Mouse (Mus musculus) heart, embryonic 12.5 days (tissue): ENCODE data around the gene Qtrt1. TPM values are rescaled to one million over a fixed set of nuclear protein-coding genes. Genes with fewer than 3 reads are reported as not detected.
A peak's percentile ranks its signal among the peaks of the same experiment; 100 is the strongest.

Experiments used
- ATAC-seq: fragments of 200-750 bp; cut with Nextera tagmentation; 2 replicates; pipeline ENCODE4 v1.8.0; 2017; ENCODE audit warnings: moderate TSS enrichment, moderate library complexity; ENCODE audit not compliant: insufficient number of reproducible peaks, low FRiP score
- H3K27ac ChIP-seq: fragments of 300-500 bp; sonication (generic); 2 replicates; pipeline ENCODE4 v1.5.1; 2016; ENCODE audit warnings: mild to moderate bottlenecking, moderate library complexity; ENCODE audit not compliant: poor library complexity, severe bottlenecking
- H3K27me3 ChIP-seq: fragments of 300-500 bp; sonication (generic); replicated peaks from 2 replicates; pipeline ENCODE4 v1.6.1; 2016; ENCODE audit warnings: mild to moderate bottlenecking, moderate library complexity
- H3K36me3 ChIP-seq: fragments of 300-500 bp; sonication (generic); 2 replicates; pipeline ENCODE4 v1.6.1; 2016; ENCODE audit warnings: mild to moderate bottlenecking, moderate library complexity
- H3K4me1 ChIP-seq: fragments of 300-500 bp; sonication (generic); replicated peaks from 2 replicates; pipeline ENCODE4 v1.6.1; 2016; ENCODE audit warnings: mild to moderate bottlenecking
- H3K4me2 ChIP-seq: fragments of 300-500 bp; sonication (generic); 2 replicates; pipeline ENCODE4 v1.6.1; 2016; ENCODE audit warnings: mild to moderate bottlenecking, moderate library complexity
- H3K4me3 ChIP-seq: fragments of 300-500 bp; sonication (generic); 2 replicates; pipeline ENCODE4 v1.5.1; 2016; ENCODE audit warnings: mild to moderate bottlenecking
- H3K9ac ChIP-seq: fragments of 300-500 bp; sonication (generic); 2 replicates; pipeline ENCODE4 v1.6.1; 2016; ENCODE audit warnings: mild to moderate bottlenecking, moderate library complexity
- H3K9me3 ChIP-seq: fragments of 300-500 bp; sonication (generic); replicated peaks from 2 replicates; pipeline ENCODE4 v1.6.1; 2016; ENCODE audit warnings: mild to moderate bottlenecking, moderate library complexity
- WGBS: fragments of 180-500 bp; shearing (Covaris S2); methylation state at CpG from one replicate; pipeline ENCODE4 v1.1.7; 2016; 5-methylcytosine and 5-hydroxymethylcytosine counted together
- polyA plus RNA-seq: library from polyadenylated mRNA; unstranded; fragments of >200 nt; fragmentation: Nextera tagmentation; extraction: Ambion mirVana; gene quantifications from 2 replicates; pipeline ENCODE4 v1.2.1, GENCODE M21; 2016

Gene Qtrt1
- polyA plus RNA-seq, 1 experiment from 2014 or later, result 23.0 TPM

GRCm38 (mm10) chr9:21435777-21436635 is 24.4 kb downstream of the Qtrt1 start:
- 0 out of 2 replicates have a peak, but pooled peaks cover 4% of the 10 kb centered on the region for H3K36me3 ChIP-seq
- no peak for ATAC-seq
- H3K9ac ChIP-seq, result no peak overlapping the region
- H3K4me3 ChIP-seq, result no peak overlapping the region
- no peaks in the 10 kb centered on the region for H3K27me3 ChIP-seq
- no peaks in the 10 kb centered on the region for H3K9me3 ChIP-seq
- peak overlapping the region; percentile 66 for H3K27ac ChIP-seq
- 79% methylated on average over 7 of the region's 7 CpGs for WGBS
- H3K4me1 ChIP-seq, result peaks cover 70% of the 10 kb centered on the region
- no peak overlapping the region for H3K4me2 ChIP-seq

GRCm38 (mm10) chr9:21437577-21437976 is 25.9 kb downstream of the Qtrt1 start:
- Histone ChIP-seq H3K9ac (no peak overlapping the region), H3K4me1 (peaks cover 60% of the 10 kb centered on the region), H3K27ac (peak overlapping the region; percentile 66; the same call in 1 of the 2 replicates), H3K27me3 (no peaks in the 10 kb centered on the region), H3K4me3 (no peak overlapping the region), H3K4me2 (no peak overlapping the region), H3K9me3 (no peaks in the 10 kb centered on the region), H3K36me3 (no peaks in the 10 kb centered on the region)
- ATAC-seq, result no peak
- WGBS, result 82% methylated on average over 6 of the region's 6 CpGs

DNA sequence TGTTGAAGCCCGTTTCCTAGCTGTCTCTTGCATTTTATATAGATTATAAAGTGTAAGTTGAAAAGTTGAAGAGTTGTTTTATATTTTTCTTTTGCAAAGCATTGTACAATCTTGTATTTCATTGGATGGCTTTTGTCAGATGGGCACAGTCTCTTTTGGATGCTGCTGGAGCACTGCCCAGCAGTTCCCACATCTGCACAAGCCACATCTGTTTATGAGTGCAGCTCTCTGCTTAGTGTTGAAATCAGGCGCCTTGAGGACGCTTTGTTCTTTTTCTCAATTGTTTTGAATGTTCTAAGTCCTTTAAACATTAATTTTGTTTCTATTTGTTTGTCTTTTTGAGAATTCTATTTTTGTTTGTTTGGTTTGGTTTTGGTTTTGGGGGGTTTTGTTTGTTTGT is 26.6 kb downstream of the Qtrt1 start:
- Histone ChIP-seq H3K27me3 (no peaks in the 10 kb centered on the region), H3K36me3 (no peaks in the 10 kb centered on the region), H3K4me1 (peaks cover 57% of the 10 kb centered on the region), H3K27ac (no peak overlapping the region), H3K9ac (no peak overlapping the region), H3K4me2 (no peak overlapping the region), H3K4me3 (no peak overlapping the region), H3K9me3 (no peaks in the 10 kb centered on the region)
- 64% methylated on average over 3 of the region's 3 CpGs for WGBS
- no peak for ATAC-seq

DNA sequence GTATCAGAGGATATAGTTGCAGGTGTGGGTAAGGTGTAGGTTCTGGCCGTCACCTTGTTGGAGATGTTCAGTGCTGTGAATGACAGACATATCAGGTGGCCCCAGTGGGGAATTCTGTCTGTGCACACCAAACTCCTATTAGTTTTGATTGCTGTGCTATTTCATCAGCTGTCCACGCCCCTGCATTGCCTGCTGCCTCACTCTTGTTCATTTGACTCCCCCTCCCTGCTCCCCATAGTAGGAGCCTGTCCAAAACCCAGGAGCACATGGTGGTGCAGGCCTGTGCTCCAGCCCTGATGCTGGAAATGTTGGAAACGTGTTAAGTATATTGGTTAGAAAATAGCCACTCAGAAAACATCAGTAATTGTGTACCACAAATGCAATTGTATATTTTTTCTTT is 27.8 kb downstream of the Qtrt1 start:
- ATAC-seq, result no peak
- H3K4me2 ChIP-seq, result no peak overlapping the region
- no peaks in the 10 kb centered on the region for H3K27me3 ChIP-seq
- H3K9ac ChIP-seq, result no peak overlapping the region
- H3K36me3 ChIP-seq, result 0 out of 2 replicates have a peak, but pooled peaks cover 1% of the 10 kb centered on the region
- WGBS, result 75% methylated on average over 3 of the region's 3 CpGs
- H3K4me1 ChIP-seq, result peaks cover 48% of the 10 kb centered on the region
- H3K4me3 ChIP-seq, result no peak overlapping the region
- H3K27ac ChIP-seq, result peak overlapping the region; percentile 29; the same call in 1 of the 2 replicates
- no peaks in the 10 kb centered on the region for H3K9me3 ChIP-seq

DNA sequence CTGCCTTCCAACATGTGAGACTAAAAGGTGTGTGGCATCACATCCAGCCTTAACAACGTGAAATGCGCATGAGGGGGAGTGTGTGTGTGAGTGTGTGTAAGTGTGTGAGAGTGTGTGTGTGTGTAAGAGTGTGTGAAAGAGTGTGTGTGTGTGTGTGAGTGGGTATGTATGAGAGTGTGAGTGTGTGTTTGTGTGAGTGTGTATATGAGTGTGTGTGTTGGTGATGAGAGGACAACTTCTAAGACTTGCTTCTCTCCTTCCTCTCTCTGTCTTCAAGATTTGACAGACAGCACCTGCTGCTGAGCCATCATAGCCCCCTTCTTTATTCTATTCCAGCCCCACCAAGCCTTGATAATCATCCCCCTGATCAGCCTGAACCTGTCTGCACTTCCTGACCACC is 28.3 kb downstream of the Qtrt1 start:
- H3K4me1 ChIP-seq, result peaks cover 48% of the 10 kb centered on the region
- H3K4me3 ChIP-seq, result no peak overlapping the region
- no peaks in the 10 kb centered on the region for H3K9me3 ChIP-seq
- no peak overlapping the region for H3K4me2 ChIP-seq
- peaks cover 6% of the 10 kb centered on the region; the same call in 1 of the 2 replicates for H3K36me3 ChIP-seq
- no peak overlapping the region for H3K9ac ChIP-seq
- ATAC-seq, result no peak
- WGBS, result 85% methylated on average over 2 of the region's 2 CpGs
- H3K27me3 ChIP-seq, result no peaks in the 10 kb centered on the region
- H3K27ac ChIP-seq, result no peak overlapping the region

DNA sequence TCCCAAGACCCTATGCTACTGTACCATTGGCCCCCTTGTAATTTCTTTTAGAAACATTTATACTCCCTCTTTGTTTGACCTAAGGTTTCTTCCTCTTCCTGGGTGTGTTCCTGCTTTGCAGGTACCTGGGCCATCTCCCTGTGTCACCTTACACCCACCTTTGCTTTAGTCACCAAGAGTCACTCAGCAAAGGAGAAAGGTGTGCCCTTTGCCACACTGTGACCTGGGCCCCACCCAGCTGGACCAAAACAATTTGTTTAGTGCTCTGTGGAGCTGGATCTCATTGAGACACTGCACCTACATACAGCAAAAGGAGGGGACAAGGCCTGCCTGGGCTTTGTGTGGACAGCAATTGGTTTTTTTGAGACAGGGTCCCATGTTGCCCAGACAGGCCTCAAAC is 28.8 kb downstream of the Qtrt1 start:
- no peak overlapping the region for H3K27ac ChIP-seq
- peaks cover 10% of the 10 kb centered on the region for H3K36me3 ChIP-seq
- no peaks in the 10 kb centered on the region for H3K9me3 ChIP-seq
- H3K9ac ChIP-seq, result no peak overlapping the region
- H3K27me3 ChIP-seq, result no peaks in the 10 kb centered on the region
- peaks cover 46% of the 10 kb centered on the region for H3K4me1 ChIP-seq
- no peak overlapping the region for H3K4me2 ChIP-seq
- no peak overlapping the region for H3K4me3 ChIP-seq
- ATAC-seq, result no peak

- H3K27me3 ChIP-seq, result no peaks in the 10 kb centered on the region
- H3K27ac ChIP-seq, result no peak overlapping the region
- no peak overlapping the region for H3K4me2 ChIP-seq
- H3K4me1 ChIP-seq, result peaks cover 19% of the 10 kb centered on the region
- ATAC-seq, result no peak
- 94% methylated on average over 8 of the region's 8 CpGs for WGBS
- no peaks in the 10 kb centered on the region for H3K9me3 ChIP-seq
- H3K9ac ChIP-seq, result no peak overlapping the region
- no peak overlapping the region for H3K4me3 ChIP-seq
- H3K36me3 ChIP-seq, result peaks cover 16% of the 10 kb centered on the region
Observed at GRCm38 (mm10) chr9:21443853-21444252, 32.2 kb downstream of the Qtrt1 start.

DNA sequence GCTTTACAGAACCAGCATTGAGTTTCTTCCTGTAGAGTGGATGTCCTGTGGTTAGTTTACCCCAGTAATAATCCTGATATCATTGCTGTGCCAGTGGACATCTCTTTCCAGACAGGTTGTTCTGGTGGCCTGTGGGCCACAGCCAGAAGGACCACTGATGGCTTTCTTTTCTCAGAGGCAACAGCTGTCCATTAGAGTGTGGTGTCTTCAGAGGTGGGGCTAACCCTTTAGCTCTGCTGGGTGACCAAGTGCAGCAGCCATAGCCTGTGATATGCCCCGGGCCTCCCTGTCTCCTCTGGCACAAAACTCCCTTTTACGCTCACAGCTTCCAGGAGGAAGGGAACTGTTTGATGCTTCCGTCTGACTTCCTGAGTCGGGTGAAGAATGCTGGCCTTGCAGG is 32.9 kb downstream of the Qtrt1 start:
- Histone ChIP-seq H3K9ac (no peak overlapping the region), H3K4me1 (peaks cover 13% of the 10 kb centered on the region), H3K27me3 (no peaks in the 10 kb centered on the region), H3K27ac (no peak overlapping the region), H3K4me3 (no peak overlapping the region), H3K36me3 (peaks cover 16% of the 10 kb centered on the region), H3K4me2 (no peak overlapping the region), H3K9me3 (no peaks in the 10 kb centered on the region)
- 75% methylated on average over 4 of the region's 4 CpGs for WGBS
- no peak for ATAC-seq

DNA sequence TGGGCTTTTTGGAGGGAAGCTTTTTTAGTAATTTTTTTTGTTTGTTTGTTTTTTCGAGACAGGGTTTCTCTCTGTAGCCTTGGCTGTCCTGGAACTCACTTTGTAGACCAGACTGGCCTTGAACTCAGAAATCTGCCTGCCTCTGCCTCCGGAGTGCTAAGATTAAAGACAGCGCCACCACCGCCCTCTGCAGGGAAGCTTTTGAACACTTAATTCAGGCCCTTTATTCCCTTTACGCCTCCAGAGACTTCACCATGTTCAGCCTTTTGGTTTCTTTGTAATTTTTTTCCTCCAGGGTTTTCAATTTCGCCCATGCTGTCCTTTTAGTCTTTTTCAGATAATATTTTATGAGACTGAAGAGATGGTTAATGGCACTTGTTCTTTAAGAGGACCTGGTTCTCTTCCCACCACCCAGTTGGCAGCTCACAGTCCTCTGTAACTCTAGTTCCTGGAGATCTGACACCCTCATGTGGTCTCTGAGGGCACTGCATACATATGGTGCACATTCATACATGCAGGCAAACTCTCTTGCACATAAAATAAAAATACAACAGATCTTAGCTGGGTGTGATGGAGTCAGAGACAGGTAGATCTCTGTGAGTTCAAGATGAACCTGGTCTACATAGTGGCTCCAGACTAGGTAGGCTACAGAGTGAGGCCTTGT is 33.6 kb downstream of the Qtrt1 start:
- Histone ChIP-seq H3K27me3 (no peaks in the 10 kb centered on the region), H3K4me3 (no peak overlapping the region), H3K36me3 (peaks cover 19% of the 10 kb centered on the region), H3K9me3 (no peaks in the 10 kb centered on the region), H3K4me1 (peaks cover 14% of the 10 kb centered on the region), H3K4me2 (no peak overlapping the region), H3K9ac (no peak overlapping the region), H3K27ac (no peak overlapping the region)
- ATAC-seq, result no peak
- WGBS, result 94% methylated on average over 6 of the region's 6 CpGs

DNA sequence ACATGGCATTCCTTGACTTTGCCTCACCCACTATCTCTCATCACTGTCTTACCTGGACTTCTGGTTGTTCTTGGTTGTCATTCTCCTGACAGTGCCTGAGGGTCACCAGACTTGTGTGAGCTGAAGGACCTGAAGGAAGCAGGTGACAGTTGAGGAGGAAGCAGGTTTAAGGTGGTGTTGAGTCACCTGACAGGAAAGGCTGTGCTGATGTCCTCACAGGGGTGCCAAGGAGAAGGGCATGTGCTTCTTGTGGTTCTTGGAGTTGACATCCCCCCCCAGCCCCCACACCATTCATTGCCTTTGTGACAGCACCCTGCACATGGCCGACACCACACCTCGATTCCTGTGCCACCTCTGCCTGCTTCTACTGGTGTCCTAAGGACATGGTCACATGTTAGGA is 36.1 kb downstream of the Qtrt1 start:
- Histone ChIP-seq H3K4me3 (no peak overlapping the region), H3K27ac (no peak overlapping the region), H3K27me3 (no peaks in the 10 kb centered on the region), H3K4me1 (peaks cover 36% of the 10 kb centered on the region), H3K36me3 (peaks cover 19% of the 10 kb centered on the region), H3K9ac (no peak overlapping the region), H3K4me2 (no peak overlapping the region), H3K9me3 (no peaks in the 10 kb centered on the region)
- WGBS, result 96% methylated on average over 2 of the region's 2 CpGs
- no peak for ATAC-seq

- Histone ChIP-seq H3K9me3 (no peaks in the 10 kb centered on the region), H3K27me3 (no peaks in the 10 kb centered on the region), H3K4me1 (peaks cover 43% of the 10 kb centered on the region), H3K9ac (no peak overlapping the region), H3K27ac (no peak overlapping the region), H3K36me3 (peaks cover 15% of the 10 kb centered on the region), H3K4me2 (no peak overlapping the region), H3K4me3 (no peak overlapping the region)
- ATAC-seq, result no peak
- 85% methylated on average over 2 of the region's 2 CpGs for WGBS
Observed at GRCm38 (mm10) chr9:21449710-21450109, 38.1 kb downstream of the Qtrt1 start.
